Mouse (Mus musculus) testis, adult 2 months (tissue): ENCODE results near the gene Slc25a33.

Source experiments
- CTCF ChIP-seq: fragments of 200-500 bp; IDR thresholded peaks from 2 replicates; pipeline ENCODE4 v1.5.1; 2012; ENCODE audit warnings: low read depth, mild to moderate bottlenecking, inconsistent platforms, low read length, moderate library complexity; ENCODE audit not compliant: control insufficient read depth, insufficient read depth, insufficient replicate concordance
- POLR2A ChIP-seq: fragments of 200-500 bp; IDR thresholded peaks from 2 replicates; pipeline ENCODE4 v1.6.1; 2012; ENCODE audit warnings: low read depth, mild to moderate bottlenecking, inconsistent platforms, low read length, moderate library complexity; ENCODE audit not compliant: control insufficient read depth

- no peak for TF ChIP-seq CTCF
- TF ChIP-seq POLR2A: no peak
Measured at GRCm38 (mm10) chr4:149782975-149783374, 8.9 kb upstream of the Slc25a33 start.
